Mouse (Mus musculus) brain, embryonic 14.5 days (tissue): ENCODE data around the gene Hivep1.

Experiments used
- CTCF ChIP-seq: fragments of 200-500 bp; IDR thresholded peaks from 2 replicates; pipeline ENCODE4 v1.5.1; 2012; ENCODE audit warnings: inconsistent platforms, mild to moderate bottlenecking, moderate library complexity, borderline replicate concordance; ENCODE audit not compliant: insufficient read depth, insufficient read length; ENCODE audit errors: extremely low read depth
- POLR2A ChIP-seq: fragments of 200-500 bp; IDR thresholded peaks from 2 replicates; pipeline ENCODE4 v1.6.1; 2012; ENCODE audit warnings: mild to moderate bottlenecking, inconsistent platforms, borderline replicate concordance; ENCODE audit not compliant: poor library complexity, insufficient read depth, insufficient read length, severe bottlenecking; ENCODE audit errors: extremely low read depth

- TF ChIP-seq CTCF (no peak), POLR2A (no peak)
Observed at GRCm38 (mm10) chr13:42089025-42089424, 37.2 kb downstream of the Hivep1 start.
